Mouse (Mus musculus) ES-Bruce4 (cell line): ENCODE measurements at regions not wholly inside any gene's neighbourhood (a gene's known extent, or its start where the extent isn't known, plus 50 kb on each side); places are given as distances from the start of the nearest gene placed in this dataset.

ENCODE experiments used
- H3K27ac ChIP-seq: 2 replicates; pipeline ENCODE4 v1.5.1; 2012; ENCODE audit warnings: low read length, inconsistent platforms; ENCODE audit not compliant: insufficient read depth
- H3K27me3 ChIP-seq: 2 replicates; pipeline ENCODE4 v1.6.1; 2012; ENCODE audit warnings: mild to moderate bottlenecking, low read length, inconsistent platforms; ENCODE audit not compliant: control insufficient read depth, poor library complexity, insufficient read depth, severe bottlenecking
- H3K36me3 ChIP-seq: 2 replicates; pipeline ENCODE4 v1.6.1; 2012; ENCODE audit warnings: inconsistent platforms, mild to moderate bottlenecking, low read length, moderate library complexity; ENCODE audit not compliant: control insufficient read depth, poor library complexity, insufficient read depth, severe bottlenecking
- H3K4me1 ChIP-seq: one replicate; pipeline ENCODE4 v1.8.1; 2011; ENCODE audit warnings: low read length; ENCODE audit not compliant: control insufficient read depth, insufficient read depth
- H3K4me3 ChIP-seq: 2 replicates; pipeline ENCODE4 v1.5.1; 2011; ENCODE audit warnings: low read depth, mild to moderate bottlenecking, low read length
- H3K9ac ChIP-seq: 2 replicates; pipeline ENCODE4 v1.6.1; 2012; ENCODE audit warnings: low read depth, mild to moderate bottlenecking, inconsistent platforms; ENCODE audit not compliant: poor library complexity, severe bottlenecking
- H3K9me3 ChIP-seq: replicated peaks from 2 replicates; pipeline ENCODE4 v1.6.1; 2012; ENCODE audit warnings: mild to moderate bottlenecking, low read length, inconsistent platforms; ENCODE audit not compliant: control insufficient read depth, poor library complexity, insufficient read depth, severe bottlenecking
- CTCF ChIP-seq: IDR thresholded peaks from one replicate; pipeline ENCODE4 v1.8.1; 2011; ENCODE audit warnings: low read depth, low read length
- EP300 ChIP-seq: IDR thresholded peaks from 2 replicates; pipeline ENCODE4 v1.6.1; 2011; ENCODE audit warnings: low read depth, low read length; ENCODE audit not compliant: insufficient read depth
- POLR2A ChIP-seq: IDR thresholded peaks from one replicate; pipeline ENCODE4 v1.8.1; 2011; ENCODE audit warnings: low read length; ENCODE audit not compliant: insufficient read depth

GRCm38 (mm10) chr1:90497568-90497967 lies 105.2 kb upstream of the Cops8 start:
- Histone ChIP-seq H3K9ac (no peak overlapping the region), H3K9me3 (0 out of 2 replicates have a peak, but pooled peaks cover 2% of the 10 kb centered on the region), H3K36me3 (no peaks in the 10 kb centered on the region), H3K27me3 (no peaks in the 10 kb centered on the region), H3K27ac (peak overlapping the region; percentile 47; the same call in 1 of the 2 replicates), H3K4me3 (no peak overlapping the region), H3K4me1 (no peaks in the 10 kb centered on the region)
- TF ChIP-seq CTCF (no peak), POLR2A (no peak), EP300 (no peak)

DNA sequence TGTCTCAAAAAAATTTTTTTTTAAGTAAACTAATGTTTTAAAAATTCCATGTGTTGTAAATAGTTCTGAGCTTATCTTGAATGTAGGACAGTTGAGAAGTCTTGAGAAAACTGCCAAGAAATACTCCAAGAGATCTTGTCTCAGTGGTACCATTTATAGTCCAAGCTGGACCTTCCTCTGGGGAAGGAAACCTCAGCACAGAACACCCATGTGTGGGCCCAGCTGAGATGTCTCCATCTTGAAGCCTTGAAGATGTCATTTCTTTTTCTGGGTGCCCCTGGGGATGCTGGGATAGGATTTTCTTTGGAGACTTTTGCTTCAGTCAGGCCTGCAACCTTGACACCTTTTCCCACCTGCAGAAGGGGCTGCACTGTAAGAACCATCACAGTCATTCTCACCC lies 101.4 kb upstream of the Cops8 start:
- Histone ChIP-seq H3K9me3 (0 out of 2 replicates have a peak, but pooled peaks cover 2% of the 10 kb centered on the region), H3K27ac (no peak overlapping the region), H3K27me3 (no peaks in the 10 kb centered on the region), H3K4me1 (peaks cover 10% of the 10 kb centered on the region), H3K9ac (no peak overlapping the region), H3K36me3 (no peaks in the 10 kb centered on the region), H3K4me3 (no peak overlapping the region)
- no peak for TF ChIP-seq CTCF
- TF ChIP-seq EP300 = no peak
- TF ChIP-seq POLR2A = no peak

- H3K9ac ChIP-seq = no peak overlapping the region
- no peak overlapping the region for H3K4me3 ChIP-seq
- no peaks in the 10 kb centered on the region for H3K36me3 ChIP-seq
- H3K27ac ChIP-seq = no peak overlapping the region
- H3K27me3 ChIP-seq = no peaks in the 10 kb centered on the region
- peaks cover 11% of the 10 kb centered on the region for H3K4me1 ChIP-seq
- TF ChIP-seq CTCF = no peak
- TF ChIP-seq EP300 = no peak
- no peak for TF ChIP-seq POLR2A
- 0 out of 2 replicates have a peak, but pooled peaks cover 2% of the 10 kb centered on the region for H3K9me3 ChIP-seq
These were observed 100.4 kb upstream of the Cops8 start for GRCm38 (mm10) chr1:90502371-90502770.

GRCm38 (mm10) chr1:90502771-90503540 lies 99.8 kb upstream of the Cops8 start:
- no peak overlapping the region for H3K27ac ChIP-seq
- H3K27me3 ChIP-seq = no peaks in the 10 kb centered on the region

DNA sequence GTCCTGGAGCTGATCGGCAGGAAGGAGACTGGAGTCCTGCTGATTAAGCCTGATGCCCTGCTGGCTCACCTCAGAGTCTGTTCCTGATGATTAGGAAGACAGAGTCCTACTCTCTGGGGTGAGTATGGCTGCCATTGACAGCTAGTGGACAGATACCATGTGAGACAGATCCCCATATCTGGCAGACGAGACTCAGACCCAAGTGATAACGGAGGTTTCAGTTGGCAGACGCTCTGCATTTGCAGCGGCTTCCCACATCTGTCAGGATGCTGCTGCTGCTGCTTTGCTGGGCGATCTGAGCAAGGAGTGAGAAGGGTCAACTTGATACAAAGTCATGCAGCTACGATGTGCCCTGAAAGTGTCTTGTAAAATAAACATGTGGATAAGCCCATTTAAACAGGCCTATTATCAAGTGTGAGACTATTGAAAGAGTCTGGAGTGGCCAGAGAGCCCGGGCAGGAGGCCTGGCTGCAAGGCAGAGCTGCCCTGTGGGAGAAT lies 98.1 kb upstream of the Cops8 start:
- H3K9ac ChIP-seq = no peak overlapping the region
- H3K27ac ChIP-seq = no peak overlapping the region

More at GRCm38 (mm10) chr1:90502771-90503540, 99.8 kb upstream of the Cops8 start:
- Histone ChIP-seq H3K36me3 (no peaks in the 10 kb centered on the region), H3K9me3 (0 out of 2 replicates have a peak, but pooled peaks cover 2% of the 10 kb centered on the region), H3K4me3 (no peak overlapping the region), H3K4me1 (peaks cover 11% of the 10 kb centered on the region), H3K9ac (no peak overlapping the region)
- TF ChIP-seq EP300 (no peak), CTCF (no peak), POLR2A (no peak)

GRCm38 (mm10) chr1:90505599-90505998 lies 97.2 kb upstream of the Cops8 start:
- H3K9me3 ChIP-seq = no peaks in the 10 kb centered on the region
- H3K4me1 ChIP-seq = peaks cover 11% of the 10 kb centered on the region
- no peak for TF ChIP-seq POLR2A
- no peak for TF ChIP-seq CTCF
- no peak for TF ChIP-seq EP300
- no peak overlapping the region for H3K4me3 ChIP-seq
- H3K36me3 ChIP-seq = no peaks in the 10 kb centered on the region
- H3K27ac ChIP-seq = no peak overlapping the region
- H3K9ac ChIP-seq = no peak overlapping the region
- H3K27me3 ChIP-seq = no peaks in the 10 kb centered on the region

More for the DNA sequence above, 98.1 kb upstream of the Cops8 start:
- Histone ChIP-seq H3K9me3 (0 out of 2 replicates have a peak, but pooled peaks cover under 1% of the 10 kb centered on the region), H3K27me3 (no peaks in the 10 kb centered on the region), H3K4me1 (peaks cover 11% of the 10 kb centered on the region), H3K36me3 (no peaks in the 10 kb centered on the region), H3K4me3 (no peak overlapping the region)
- TF ChIP-seq POLR2A (no peak), CTCF (no peak), EP300 (no peak)
